Mouse (Mus musculus) kidney, postnatal 10 days (tissue): ENCODE data around the gene Gm14401.
"Not testable (repeated sequence)": the region's sequence is repeated elsewhere in the genome, so short reads cannot be mapped to it uniquely, and the experiment has no call there.

Experiments used
- DNase-seq: peaks from one replicate; pipeline ENCODE4 v3.0.0; 2021; ENCODE audit warnings: mixed read lengths

Gene Gm14401

DNA sequence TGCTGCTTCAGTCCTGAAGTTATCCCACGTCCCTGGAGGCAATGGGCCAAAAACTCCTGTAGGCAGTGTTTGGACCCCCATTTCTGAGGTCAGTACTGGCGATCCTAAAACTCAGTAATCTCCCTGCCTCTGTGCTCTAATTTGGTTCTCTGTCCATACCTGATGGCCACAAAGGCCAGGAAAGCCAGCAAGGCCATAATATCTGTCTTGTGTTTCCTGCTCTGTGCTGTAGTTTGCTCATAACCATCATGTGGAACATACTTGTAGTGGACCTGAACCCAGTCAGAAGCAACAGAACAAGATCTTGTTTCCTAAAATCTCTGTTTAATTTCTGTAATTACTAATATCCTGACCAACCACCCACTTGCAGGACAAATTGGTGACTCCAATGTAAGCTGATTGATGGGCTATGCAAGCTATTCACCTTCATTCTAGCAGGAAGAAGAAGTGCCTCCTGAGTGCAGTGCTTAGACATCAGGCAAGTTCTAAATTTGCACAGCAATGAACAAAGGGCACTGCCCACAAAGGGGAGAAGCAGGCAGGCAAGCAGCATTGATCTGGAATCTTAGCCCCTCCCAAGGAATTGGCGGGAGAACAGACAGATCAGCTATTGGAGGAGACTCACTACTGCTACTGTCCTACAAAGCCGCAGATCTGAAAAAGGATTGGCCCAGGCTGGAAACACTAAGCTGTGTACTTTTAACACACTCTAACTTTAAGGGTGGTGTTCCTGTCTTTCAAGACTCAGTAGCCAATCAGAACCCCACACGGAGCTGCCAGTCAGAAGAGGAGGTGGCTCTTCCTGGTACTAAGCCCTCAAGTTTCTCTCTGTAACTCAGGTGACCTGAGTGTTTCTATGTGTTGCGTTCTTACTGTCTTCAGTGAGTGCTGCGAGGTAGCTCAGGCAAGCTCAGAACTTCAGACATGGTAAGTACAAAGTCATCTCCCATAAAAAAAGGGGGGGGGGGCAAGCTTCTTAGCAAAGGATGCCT lies at the start of gene Gm14401:
TSS of gene Gm14401 (plus strand) at position 889 of the 992 bp plus-strand sequence.
- peak; percentile 6 for DNase-seq

DNA sequence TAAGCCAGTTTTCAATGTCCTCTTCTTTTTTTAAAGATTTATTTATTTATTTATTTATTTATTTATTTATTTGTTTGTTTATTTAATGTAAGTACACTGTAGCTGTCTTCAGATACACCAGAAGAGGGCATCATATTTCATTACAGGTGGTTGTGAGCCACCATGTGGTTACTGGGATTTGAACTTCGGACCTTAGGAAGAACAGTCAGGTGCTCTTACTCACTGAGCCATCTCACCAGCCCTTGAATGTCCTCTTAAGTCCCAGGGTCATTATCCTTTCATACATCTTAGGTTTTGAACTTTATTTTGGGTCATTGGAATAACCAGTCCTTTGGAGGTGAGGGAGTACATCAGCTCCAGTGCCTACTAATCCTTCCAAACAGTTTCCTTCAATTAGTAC lies 1.3 kb upstream of the Gm14401 start:
- DNase-seq: not testable (repeated sequence)

DNA sequence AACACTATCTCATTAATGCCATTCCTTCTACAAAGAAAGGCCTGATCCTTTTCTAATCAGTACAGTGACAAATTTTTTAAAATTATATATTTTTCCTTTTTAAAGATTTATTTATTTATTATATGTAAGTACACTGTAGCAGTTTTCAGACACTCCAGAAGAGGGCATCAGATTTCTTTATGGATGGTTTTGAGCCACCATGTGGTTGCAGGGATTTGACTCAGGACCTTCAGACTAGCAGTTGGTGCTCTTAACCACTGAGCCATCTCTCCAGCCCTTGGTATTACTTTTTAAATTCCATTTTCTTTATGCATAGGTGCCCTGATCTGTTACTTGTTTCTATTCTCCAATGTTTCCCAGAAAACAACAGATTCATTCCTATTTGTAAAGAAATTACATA lies 895 bp downstream of the Gm14401 start:
- not testable (repeated sequence) for DNase-seq

DNA sequence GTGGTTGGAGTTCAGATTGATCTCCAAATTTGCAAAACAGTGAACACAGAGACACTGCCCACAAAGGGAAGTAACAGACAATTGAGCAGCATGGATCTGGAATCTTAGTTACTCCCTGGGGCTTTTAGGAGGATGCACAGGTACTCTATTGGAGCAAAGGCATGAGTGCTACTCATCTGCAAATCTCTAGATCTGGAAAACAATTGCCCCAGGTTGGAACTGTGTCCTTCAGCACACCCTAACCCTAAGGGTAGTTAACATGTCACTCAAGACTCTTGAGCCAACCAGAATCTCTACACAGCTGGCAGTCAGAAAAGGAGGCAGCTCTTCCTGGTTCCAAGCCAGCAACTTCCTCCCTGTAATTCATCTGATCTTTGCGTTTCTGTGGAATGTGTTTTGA lies 5.7 kb downstream of the Gm14401 start:
- not testable (repeated sequence) for DNase-seq

DNA sequence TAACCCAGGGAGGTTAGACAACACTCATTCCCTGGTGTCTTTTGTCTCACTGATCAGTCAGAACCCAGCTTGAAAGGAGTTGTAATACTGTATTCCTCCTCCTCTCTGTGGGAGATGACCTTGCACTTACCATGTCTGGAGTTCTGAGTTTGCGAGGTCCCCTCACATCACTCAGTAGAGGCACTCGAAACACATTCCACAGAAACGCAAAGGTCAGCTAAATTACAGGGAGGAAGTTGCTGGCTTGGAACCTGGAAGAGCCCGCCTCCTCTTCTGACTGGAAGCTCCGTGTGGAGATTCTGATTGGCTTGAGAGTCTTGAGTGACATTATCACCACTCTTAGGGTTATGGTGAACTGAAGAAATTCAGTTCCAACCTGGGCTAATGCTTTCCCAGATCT lies 35.0 kb downstream of the Gm14401 start:
- DNase-seq: not testable (repeated sequence)

DNA sequence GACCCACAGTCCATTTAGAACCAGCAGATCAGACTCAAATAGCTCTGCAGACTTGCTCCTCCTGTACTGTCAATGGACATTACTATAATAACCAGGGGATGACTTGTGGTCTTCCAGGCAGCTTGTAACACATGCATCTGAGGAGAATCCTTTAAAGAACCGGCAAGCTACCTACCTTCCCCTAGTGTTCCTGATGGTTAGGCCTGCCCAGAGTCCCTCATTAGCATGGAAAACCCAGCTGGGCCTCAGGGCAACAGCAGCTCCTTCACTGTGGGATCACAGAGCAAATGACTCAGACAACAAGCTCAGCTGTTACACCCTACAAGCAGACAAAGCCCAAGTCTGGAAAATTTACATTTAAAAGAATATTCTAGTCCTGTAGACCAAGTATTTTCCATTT lies 55.0 kb downstream of the Gm14401 start:
- DNase-seq: not testable (repeated sequence)
